Mouse (Mus musculus) liver (tissue): ENCODE measurements around the gene Rfx8.
"Not testable (repeated sequence)": the region's sequence is repeated elsewhere in the genome, so short reads cannot be mapped to it uniquely, and the experiment has no call there.

Experiments used
- DNase-seq: peaks from one replicate; pipeline ENCODE4 v3.0.0-alpha.2; 2020; ENCODE audit warnings: mixed read lengths

Gene Rfx8

DNA sequence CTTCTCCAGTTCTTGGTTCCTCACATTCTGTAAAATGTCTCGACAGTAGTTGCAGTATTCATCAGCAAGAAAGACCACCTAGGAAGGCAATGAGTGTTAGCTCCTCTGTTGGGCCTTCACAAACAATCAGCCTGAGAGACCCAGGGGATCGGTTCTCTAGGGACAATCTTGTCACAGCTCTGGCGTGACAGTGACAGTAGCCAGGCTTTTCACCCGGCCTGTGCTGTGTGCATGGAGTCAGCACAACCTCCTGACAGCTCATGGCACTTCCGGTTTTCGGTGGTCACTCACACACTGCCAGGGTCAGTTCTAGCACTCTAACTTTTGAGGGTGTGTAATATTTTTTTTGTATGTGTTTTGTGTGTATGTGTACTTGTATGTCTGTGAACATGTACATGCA is 32.2 kb downstream of the Rfx8 start:
- DNase-seq: no peak

- DNase-seq: no peak
Measured at GRCm38 (mm10) chr1:39687279-39687678, 33.5 kb downstream of the Rfx8 start.

DNA sequence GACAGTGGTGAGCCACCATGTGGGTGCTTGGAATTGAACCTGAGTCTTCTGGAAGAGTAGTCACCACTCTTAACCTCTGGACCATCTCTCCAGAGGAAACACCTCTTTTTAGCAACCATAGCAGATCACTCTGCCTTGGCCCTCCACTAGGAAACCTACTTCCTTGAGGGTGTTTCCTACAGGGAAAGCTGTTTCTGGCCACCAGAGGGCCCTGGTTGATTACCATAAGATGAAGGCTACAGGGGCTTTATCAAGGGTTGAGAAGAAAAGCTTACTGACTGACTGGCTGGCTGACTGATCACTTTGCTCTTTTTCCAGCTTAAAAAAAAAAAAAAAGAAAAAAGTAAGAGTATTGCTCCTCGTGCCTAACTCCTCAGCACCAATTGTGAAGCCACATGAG is 35.0 kb downstream of the Rfx8 start:
- peak; percentile 69 for DNase-seq

- DNase-seq: no peak
Measured at GRCm38 (mm10) chr1:39681638-39682037, 39.2 kb downstream of the Rfx8 start.

- DNase-seq: no peak
Measured at GRCm38 (mm10) chr1:39680546-39680945, 40.3 kb downstream of the Rfx8 start.

DNA sequence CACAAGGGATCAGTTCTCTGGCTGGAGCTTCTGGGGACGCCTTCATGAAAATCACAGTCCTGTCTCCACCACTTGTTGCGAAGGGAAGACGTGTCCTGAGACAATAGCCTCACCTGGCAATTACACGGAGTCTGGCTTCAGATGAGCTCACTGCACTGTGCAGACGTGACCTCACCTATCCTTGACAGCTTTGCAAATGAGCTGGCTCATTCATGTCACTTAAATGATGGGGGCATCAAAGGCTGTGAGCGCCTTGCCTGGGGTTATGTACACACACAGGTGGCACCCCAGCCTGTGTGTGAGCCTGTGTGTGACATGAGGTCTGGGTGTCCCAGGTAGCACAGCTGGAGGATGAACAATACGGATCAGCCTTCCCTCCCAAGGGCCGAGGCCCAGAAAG is 41.9 kb downstream of the Rfx8 start:
- no peak for DNase-seq

DNA sequence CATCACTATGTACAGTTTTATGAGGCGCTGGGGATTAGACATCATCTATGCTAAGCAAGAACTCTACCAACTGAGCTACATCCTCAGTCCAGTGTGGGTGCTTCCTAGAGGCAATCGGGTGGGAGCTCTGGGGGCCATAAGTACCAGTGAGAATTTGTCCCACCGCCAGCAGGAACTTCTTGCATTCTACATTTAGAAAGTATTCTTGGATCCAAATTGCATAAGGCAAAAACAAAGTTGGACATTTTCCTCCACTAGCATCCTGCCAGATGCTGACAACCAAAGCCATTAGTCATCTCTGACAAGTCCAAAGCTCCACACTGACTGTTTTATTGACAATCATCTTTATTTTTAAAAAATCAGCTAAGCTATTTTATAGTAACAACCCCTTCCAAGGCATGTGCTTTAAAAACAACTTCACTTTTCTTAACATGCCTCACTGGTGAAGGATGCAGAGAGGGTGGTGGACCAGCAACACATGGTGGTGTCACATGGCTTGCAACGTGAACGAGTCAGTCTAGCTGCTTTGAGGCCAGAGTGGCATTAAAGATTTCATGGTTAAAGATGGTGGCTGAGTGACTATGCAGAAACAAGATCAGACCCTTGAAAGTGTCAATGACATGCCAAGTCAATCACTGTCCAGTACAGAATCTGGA is 44.4 kb downstream of the Rfx8 start:
- DNase-seq: no peak

DNA sequence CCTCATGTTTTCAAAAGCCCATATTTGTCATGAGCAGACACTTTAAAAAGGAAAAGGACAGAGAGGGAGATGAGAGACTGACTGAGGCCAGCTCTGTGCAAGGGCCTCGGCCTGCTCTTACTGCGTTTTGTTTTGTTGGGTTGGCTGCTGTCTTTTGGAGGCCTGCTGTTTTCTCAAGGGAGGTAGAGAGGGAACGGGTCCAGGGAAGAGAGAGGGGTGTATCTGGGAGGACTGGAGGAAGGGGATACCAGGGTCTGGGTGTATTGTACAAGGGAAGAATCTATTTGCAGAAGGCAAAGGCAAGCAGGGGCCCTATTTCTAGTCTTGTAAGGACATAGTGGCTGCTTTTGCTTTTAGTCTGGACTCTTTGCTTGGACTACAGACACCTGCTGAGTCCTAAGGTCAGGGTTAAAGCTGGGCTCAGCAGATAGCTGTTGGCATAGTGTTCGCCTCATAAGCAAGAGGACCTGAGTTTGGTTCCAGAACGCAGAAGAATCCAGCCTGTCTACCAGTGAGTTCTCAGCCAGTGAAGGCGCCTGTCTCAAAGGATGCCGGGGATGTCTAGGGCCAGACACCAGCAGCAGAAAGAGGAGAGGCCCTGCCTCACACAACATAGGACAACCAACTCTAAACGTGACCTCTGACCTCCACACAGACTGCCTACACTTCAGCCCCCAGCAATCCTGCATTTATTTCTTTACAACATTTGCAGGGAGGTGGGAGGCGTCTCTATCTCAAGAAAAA is 48.3 kb downstream of the Rfx8 start:
- no peak for DNase-seq

DNA sequence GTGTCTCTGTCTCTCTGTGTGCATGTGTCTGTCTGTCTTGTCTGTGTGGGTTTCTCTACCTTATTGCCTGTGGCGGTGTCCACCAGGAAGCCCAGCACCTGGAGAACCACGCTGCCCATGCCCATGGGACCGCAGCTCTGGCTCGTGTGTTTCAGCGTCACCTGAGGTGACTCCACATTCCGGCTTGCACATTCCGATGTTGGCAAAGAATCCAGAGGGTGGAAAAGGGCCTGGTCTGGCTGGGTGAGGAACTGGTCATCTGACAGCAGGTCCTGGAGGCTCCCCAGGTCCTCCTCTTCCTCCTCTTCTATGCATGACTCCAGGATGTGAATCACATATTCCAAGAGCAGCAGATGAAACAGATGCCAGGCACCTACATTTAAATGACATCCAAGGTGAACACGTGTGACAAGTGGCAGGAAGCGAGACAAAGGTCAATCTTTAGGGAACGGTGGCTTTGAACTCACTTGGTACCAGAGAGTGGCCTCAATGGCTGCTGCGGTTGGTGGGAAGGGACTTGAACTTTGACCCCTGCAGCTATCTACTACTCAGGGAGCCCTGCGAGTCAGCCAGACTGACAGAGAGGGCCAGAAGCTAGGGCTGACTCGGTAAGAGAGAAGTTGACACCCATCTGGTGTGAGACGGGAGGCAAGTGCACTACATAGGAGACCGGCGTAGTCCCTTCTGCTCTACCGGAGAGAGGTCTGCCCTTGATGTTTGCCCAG is 50.4 kb downstream of the Rfx8 start:
- no peak for DNase-seq

GRCm38 (mm10) chr1:39666751-39667252 is 54.0 kb downstream of the Rfx8 start:
- DNase-seq: no peak

- DNase-seq: no peak
Measured at GRCm38 (mm10) chr1:39664039-39664625, 56.7 kb downstream of the Rfx8 start.

GRCm38 (mm10) chr1:39663050-39663449 is 57.7 kb downstream of the Rfx8 start:
- no peak for DNase-seq

DNA sequence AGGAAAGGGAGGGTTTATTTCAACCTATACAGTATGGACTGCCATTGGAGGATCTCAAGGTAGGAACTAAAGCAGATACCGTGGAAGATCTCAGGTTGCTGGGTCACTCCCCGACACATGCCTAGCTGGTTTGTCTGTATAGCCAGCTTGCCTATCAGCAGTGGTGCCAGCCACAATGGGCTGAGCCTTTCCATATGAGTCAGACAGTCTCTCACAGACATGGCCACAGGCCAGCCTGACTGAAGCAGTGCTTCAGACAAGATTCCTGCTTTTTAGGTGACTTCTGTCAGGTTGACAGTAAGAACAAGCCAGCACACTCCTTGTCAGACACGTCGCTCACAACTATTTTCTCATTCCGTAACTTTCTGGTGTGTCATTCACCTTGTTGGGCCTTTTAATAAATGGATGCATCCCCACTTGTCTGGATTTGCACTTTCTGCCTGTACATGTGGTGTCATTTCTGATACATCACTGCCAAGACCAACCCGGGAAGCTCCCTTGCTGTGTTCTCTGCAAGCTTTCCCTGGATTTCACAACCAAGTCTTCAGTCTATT is 63.7 kb downstream of the Rfx8 start:
- no peak for DNase-seq

DNA sequence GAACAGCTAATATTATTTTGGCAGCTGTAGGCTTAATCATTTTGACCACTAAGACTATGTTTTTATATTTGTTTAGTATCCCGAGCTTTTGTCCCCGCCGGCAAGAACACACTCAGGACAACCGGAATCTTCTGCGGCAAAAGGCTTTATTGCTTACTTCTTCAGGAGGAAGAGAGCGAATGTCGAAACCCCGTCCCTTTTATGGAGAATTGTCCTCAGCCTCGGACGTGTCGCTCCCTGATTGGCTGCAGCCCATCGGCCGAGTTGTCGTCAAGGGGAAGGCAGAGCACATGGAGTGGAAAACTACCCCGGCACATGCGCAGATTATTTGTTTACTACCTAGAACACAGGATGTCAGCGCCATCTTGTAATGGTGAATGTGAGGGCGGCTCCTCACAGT is 65.9 kb downstream of the Rfx8 start:
- DNase-seq: not testable (repeated sequence)

- no peak for DNase-seq
Measured at GRCm38 (mm10) chr1:39653028-39653427, 67.8 kb downstream of the Rfx8 start.

DNA sequence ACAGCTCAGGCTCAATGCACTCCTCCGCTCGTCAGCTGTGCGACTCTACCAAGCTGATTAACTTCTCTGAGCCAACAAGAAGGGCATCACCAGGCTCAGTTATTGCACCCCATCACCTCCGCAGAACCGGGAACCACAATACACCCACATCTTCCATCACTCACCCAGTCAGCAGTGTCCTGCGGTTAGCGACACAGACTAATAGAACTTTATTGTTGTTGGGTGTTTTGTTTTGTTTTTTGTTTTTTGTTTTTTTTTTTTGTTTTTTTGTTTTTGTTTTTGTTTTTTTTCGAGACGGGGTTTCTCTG is 69.6 kb downstream of the Rfx8 start, which contains the start of gene Creg2:
TSS of gene Creg2 (minus strand) at position 234 of the 308 bp plus-strand sequence.
- no peak for DNase-seq

- peak; percentile 58 for DNase-seq
Measured at GRCm38 (mm10) chr1:39650435-39651240, 70.2 kb downstream of the Rfx8 start.

- DNase-seq: no peak
Measured at GRCm38 (mm10) chr1:39649691-39650434, 70.9 kb downstream of the Rfx8 start.

DNA sequence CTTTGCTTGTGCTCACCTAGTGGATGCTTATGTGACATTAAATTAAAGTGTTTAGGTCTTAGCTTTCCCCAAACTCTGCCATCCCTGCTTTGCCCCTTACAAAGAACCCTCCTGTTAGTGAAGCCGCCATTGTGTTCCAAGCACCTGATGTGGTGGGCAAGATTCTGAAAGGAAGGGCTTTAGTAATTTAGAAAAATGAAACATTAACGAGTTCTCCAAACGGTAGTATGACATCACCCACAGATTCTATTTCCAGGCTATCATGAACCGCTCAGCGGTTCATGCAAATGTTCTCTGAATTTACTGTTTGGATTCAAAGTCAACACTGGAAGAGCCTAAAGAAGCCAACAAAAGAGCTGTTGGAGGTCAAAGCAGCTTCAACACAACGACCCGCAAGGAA is 72.2 kb downstream of the Rfx8 start:
- no peak for DNase-seq

- DNase-seq: no peak
Measured at GRCm38 (mm10) chr1:39645905-39646759, 74.7 kb downstream of the Rfx8 start.
